8 mouse cellular contexts compared by ENCODE assay signal in genomic region chr12:106009122-106009870, GRCm38 (mm10). TPM values are rescaled to one million over a fixed set of nuclear protein-coding genes. Genes with fewer than 3 reads are reported as not detected.
DNase-seq lines count a peak whose midpoint lies in the region; ATAC-seq and TF ChIP-seq lines count a peak whose summit lies in the region.

No protein-coding gene starts in this region.

- no peak overlapping the region for H3K27ac ChIP-seq in limb, embryonic 14.5 days (replicated peaks; ENCODE audit: low read depth, low read length)
- H3K27ac ChIP-seq in stomach, embryonic 15.5 days: no peak overlapping the region

- DNase-seq in cerebellum, adult 11-12 months: peak; percentile 51
- DNase-seq in cerebellum, postnatal 36 days: no peak
- DNase-seq in limb, embryonic 14.5 days (ENCODE audit: low spot score): peak; percentile 9
- no peak for DNase-seq in right cerebral cortex, postnatal 4 days
- no peak for DNase-seq in retina, postnatal 1 day

- H3K9me3 ChIP-seq in megakaryocyte, embryonic 14.5 days: no peaks in the 10 kb centered on the region
- H3K9me3 ChIP-seq in limb, embryonic 14.5 days (ENCODE audit: control insufficient read depth, low read length): peaks cover 3% of the 10 kb centered on the region; the same call in 1 of the 2 replicates
- no peaks in the 10 kb centered on the region for H3K9me3 ChIP-seq in stomach, embryonic 15.5 days

- 80% methylated on average over 12 of the region's 12 CpGs for WGBS in limb, embryonic 14.5 days
- 78% methylated on average over 12 of the region's 12 CpGs for WGBS in stomach, embryonic 15.5 days

- TF ChIP-seq POLR2A in limb, embryonic 14.5 days (IDR thresholded peaks at IDR 0.05; ENCODE audit: borderline replicate concordance, extremely low read depth, insufficient read depth, insufficient read length): no peak

- peaks cover 11% of the 10 kb centered on the region for H3K36me3 ChIP-seq in megakaryocyte, embryonic 14.5 days (replicated peaks; ENCODE audit: low read length)
- H3K36me3 ChIP-seq in limb, embryonic 14.5 days (ENCODE audit: control insufficient read depth, insufficient read depth, low read length): no peaks in the 10 kb centered on the region
- no peaks in the 10 kb centered on the region for H3K36me3 ChIP-seq in stomach, embryonic 15.5 days

- peak overlapping the region; percentile 47 for H3K4me2 ChIP-seq in limb, embryonic 14.5 days (replicated peaks; ENCODE audit: low read depth, low read length, severe bottlenecking)
- peak overlapping the region; percentile 48 for H3K4me2 ChIP-seq in stomach, embryonic 15.5 days

- H3K27me3 ChIP-seq in megakaryocyte, embryonic 14.5 days (replicated peaks): no peaks in the 10 kb centered on the region
- H3K27me3 ChIP-seq in limb, embryonic 14.5 days (ENCODE audit: control insufficient read depth, insufficient read depth, low read length): no peaks in the 10 kb centered on the region
- no peaks in the 10 kb centered on the region for H3K27me3 ChIP-seq in stomach, embryonic 15.5 days (replicated peaks)

- H3K4me1 ChIP-seq in megakaryocyte, embryonic 14.5 days: peaks cover 59% of the 10 kb centered on the region
- H3K4me1 ChIP-seq in limb, embryonic 14.5 days (ENCODE audit: control insufficient read depth, insufficient read depth, low read length): peaks cover 8% of the 10 kb centered on the region; the same call in 1 of the 2 replicates
- H3K4me1 ChIP-seq in stomach, embryonic 15.5 days: 0 out of 2 replicates have a peak, but pooled peaks cover 8% of the 10 kb centered on the region

- ATAC-seq in megakaryocyte, adult 5-6 weeks (ENCODE audit: poor library complexity, severe bottlenecking): no peak
- no peak for ATAC-seq in limb, embryonic 14.5 days (ENCODE audit: low FRiP score, low read depth)
- ATAC-seq in stomach, embryonic 15.5 days (ENCODE audit: insufficient read depth, low FRiP score, low read depth): no peak

- peak overlapping the region; percentile 38; the same call in 1 of the 2 replicates for H3K9ac ChIP-seq in limb, embryonic 14.5 days (ENCODE audit: low read depth, low read length, severe bottlenecking)
- no peak overlapping the region for H3K9ac ChIP-seq in stomach, embryonic 15.5 days

- H3K4me3 ChIP-seq in megakaryocyte, embryonic 14.5 days (replicated peaks): peak overlapping the region; percentile 96
- peak overlapping the region; percentile 90 for H3K4me3 ChIP-seq in limb, embryonic 14.5 days (replicated peaks; ENCODE audit: low read length)
- peak overlapping the region; percentile 76 for H3K4me3 ChIP-seq in stomach, embryonic 15.5 days (replicated peaks)

RNA-seq across cellular contexts. Expression of gene Vrk1, which starts 0.7 kb away (rescaled TPM):
- polyA plus RNA-seq in megakaryocyte, embryonic 14.5 days (2012; ENCODE audit: insufficient read depth, low replicate concordance): 1.4 and 16.6 TPM in 2 replicates
- total RNA-seq in megakaryocyte, adult 5-6 weeks (2015): 133 and 142 TPM in 2 replicates
- total RNA-seq in megakaryocyte, adult 5-6 weeks (2017): 184 and 208 TPM in 2 replicates
- 25.3 and 36.1 TPM in 2 replicates for polyA plus RNA-seq in limb, embryonic 14.5 days (2012; rRNA removed)
- 50.2 and 52.4 TPM in 2 replicates for polyA plus RNA-seq in limb, embryonic 14.5 days (2014; fragmentation: Nextera tagmentation; extraction: Ambion mirVana)
- polyA plus RNA-seq in stomach, embryonic 15.5 days (2015; fragmentation: Nextera tagmentation; extraction: Ambion mirVana): 64.3 and 68.9 TPM in 2 replicates

Comparison
In these comparisons a context has a peak if more than half of its experiments do, and no peak if none do; other contexts are left out.
1. DNase-seq: peak in cerebellum, adult 11-12 months (single experiment) and limb, embryonic 14.5 days (single experiment); none in cerebellum, postnatal 36 days (0 of 2), right cerebral cortex, postnatal 4 days (single experiment) and retina, postnatal 1 day (single experiment).
2. Peak in every context shown above with its lines, with median percentiles within 50 percentile points of each other: H3K4me3 ChIP-seq.